Mouse (Mus musculus) liver, embryonic 15.5 days (tissue): ENCODE measurements around the gene Exd1. TPM values are rescaled to one million over a fixed set of nuclear protein-coding genes. Genes with fewer than 3 reads are reported as not detected.

Experiments used
- polyA plus RNA-seq: library from polyadenylated mRNA; unstranded; fragments of >200 nt; fragmentation: Nextera tagmentation; extraction: Ambion mirVana; gene quantifications from 2 replicates; pipeline ENCODE4 v1.2.1, GENCODE M21; 2015

Exd1 gene
- polyA plus RNA-seq, 1 experiment from 2014 or later, result 0.15 TPM

Other genes with a start within 250 kb of the Exd1 start
- 1.9 and 2.1 TPM in 2 replicates for gene Dll4, start 221.8 kb downstream of the Exd1 start, polyA plus RNA-seq
- 2.9 and 3.4 TPM in 2 replicates for gene Chac1, start 196.4 kb downstream of the Exd1 start, polyA plus RNA-seq
- 1.4 and 1.6 TPM in 2 replicates for gene Ino80, start 69.9 kb downstream of the Exd1 start, polyA plus RNA-seq
- gene Chp1, start 70 bp upstream of the Exd1 start, polyA plus RNA-seq, result 56.1 and 62.6 TPM in 2 replicates
- gene Nusap1, start 70.7 kb upstream of the Exd1 start, polyA plus RNA-seq, result 88.1 and 94.0 TPM in 2 replicates
- gene Oip5, start 70.8 kb upstream of the Exd1 start, polyA plus RNA-seq, result 34.7 and 37.0 TPM in 2 replicates
- gene Ndufaf1, start 115.2 kb upstream of the Exd1 start, polyA plus RNA-seq, result 30.8 and 30.9 TPM in 2 replicates
- gene Rtf1, start 127.4 kb upstream of the Exd1 start, polyA plus RNA-seq, result 9.8 and 10.6 TPM in 2 replicates
- gene Itpka, start 194.7 kb upstream of the Exd1 start, polyA plus RNA-seq, result 2.7 and 4.2 TPM in 2 replicates
- 0.07 and 0.13 TPM in 2 replicates for gene Ltk, start 212.8 kb upstream of the Exd1 start, polyA plus RNA-seq
- gene Rpap1, start 239.9 kb upstream of the Exd1 start, polyA plus RNA-seq, result 9.1 and 9.9 TPM in 2 replicates